Mouse (Mus musculus) small intestine, adult 2 months (tissue): ENCODE data around the gene C2cd3. TPM values are rescaled to one million over a fixed set of nuclear protein-coding genes. Genes with fewer than 3 reads are reported as not detected.
"Not testable (repeated sequence)": the region's sequence is repeated elsewhere in the genome, so short reads cannot be mapped to it uniquely, and the experiment has no call there.

Experiments used
- H3K27ac ChIP-seq: fragments of 200-500 bp; 2 replicates; pipeline ENCODE4 v1.5.1; 2012; ENCODE audit warnings: low read depth, low read length, control low read depth, inconsistent platforms; ENCODE audit not compliant: insufficient read depth
- H3K27me3 ChIP-seq: fragments of 200-500 bp; 2 replicates; pipeline ENCODE4 v1.6.1; 2012; ENCODE audit warnings: mild to moderate bottlenecking, moderate library complexity, low read length, inconsistent platforms; ENCODE audit not compliant: control insufficient read depth, insufficient read depth
- H3K36me3 ChIP-seq: fragments of 200-500 bp; 2 replicates; pipeline ENCODE4 v1.6.1; 2012; ENCODE audit warnings: mild to moderate bottlenecking, low read length, control low read depth, inconsistent platforms; ENCODE audit not compliant: control insufficient read depth, insufficient read depth
- H3K4me1 ChIP-seq: fragments of 200-500 bp; 2 replicates; pipeline ENCODE4 v1.6.1; 2012; ENCODE audit warnings: low read length, inconsistent platforms, mixed read lengths; ENCODE audit not compliant: control insufficient read depth, insufficient read depth, insufficient read length
- H3K4me3 ChIP-seq: fragments of 200-500 bp; 2 replicates; pipeline ENCODE4 v1.5.1; 2012; ENCODE audit warnings: low read depth, mild to moderate bottlenecking, control low read depth, inconsistent platforms, low read length, moderate library complexity
- CTCF ChIP-seq: fragments of 200-500 bp; IDR thresholded peaks from 2 replicates; pipeline ENCODE4 v1.5.1; 2012; ENCODE audit warnings: low read depth, mild to moderate bottlenecking, control low read depth, inconsistent platforms, low read length, moderate library complexity, mixed read lengths; ENCODE audit not compliant: insufficient replicate concordance, insufficient read length; ENCODE audit errors: extremely low read depth
- POLR2A ChIP-seq: fragments of 200-500 bp; IDR thresholded peaks from 2 replicates; pipeline ENCODE4 v1.6.1; 2012; ENCODE audit warnings: low read depth, mild to moderate bottlenecking, control low read depth, inconsistent platforms, low read length, moderate library complexity
- WGBS: fragments of 180-500 bp; shearing (Covaris S2); methylation state at CpG from one replicate; pipeline ENCODE4 v1.1.7; 2018; 5-methylcytosine and 5-hydroxymethylcytosine counted together
- polyA plus RNA-seq: library from polyadenylated mRNA; depleted of rRNA; stranded (reverse); fragments of >200 nt; gene quantifications from 2 replicates; pipeline ENCODE4 v1.2.3, GENCODE M21; 2012

The C2cd3 gene
- polyA plus RNA-seq, 1 experiment = 10.1 TPM

DNA sequence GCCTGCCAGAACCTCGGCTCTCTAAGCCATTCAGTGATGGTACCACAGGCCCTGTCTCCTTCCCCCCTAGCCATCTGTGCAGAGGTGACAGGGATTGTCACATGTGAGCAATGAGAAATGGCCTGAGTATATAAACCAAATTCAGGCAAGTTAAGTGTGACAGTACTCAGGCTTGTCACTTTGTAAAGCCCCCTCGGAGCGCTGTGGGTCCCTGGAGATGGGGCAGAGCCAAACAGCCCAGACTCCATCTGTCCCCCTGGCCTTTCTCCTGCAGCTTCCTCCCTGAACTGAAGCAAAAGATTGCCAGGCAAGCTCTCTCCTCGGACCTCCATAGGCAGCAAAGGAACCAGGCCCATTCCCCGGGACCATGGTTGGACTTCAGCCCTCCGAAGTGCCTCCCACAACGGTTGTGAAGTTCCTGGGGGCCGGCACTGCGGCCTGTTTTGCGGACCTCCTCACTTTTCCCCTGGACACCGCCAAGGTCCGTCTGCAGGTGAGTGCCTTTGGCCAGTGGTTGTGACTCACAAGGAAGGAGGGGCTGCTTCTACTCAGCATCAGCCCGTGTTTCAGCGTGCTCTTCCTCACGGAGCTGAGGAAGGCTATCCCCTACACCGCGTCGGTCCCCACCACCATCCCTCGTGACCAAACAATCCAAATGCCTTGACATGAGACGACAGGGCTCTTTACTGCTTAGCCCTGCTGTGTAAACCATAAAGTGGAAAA lies 107.2 kb downstream of the C2cd3 start:
- no peaks in the 10 kb centered on the region for H3K27me3 ChIP-seq
- no peaks in the 10 kb centered on the region for H3K36me3 ChIP-seq
- no peak for TF ChIP-seq POLR2A
- TF ChIP-seq CTCF = no peak
- H3K4me1 ChIP-seq = peaks cover 5% of the 10 kb centered on the region; the same call in 1 of the 2 replicates
- 75% methylated on average over 20 of the region's 20 CpGs for WGBS
- H3K27ac ChIP-seq = no peak overlapping the region
- H3K4me3 ChIP-seq = no peak overlapping the region

DNA sequence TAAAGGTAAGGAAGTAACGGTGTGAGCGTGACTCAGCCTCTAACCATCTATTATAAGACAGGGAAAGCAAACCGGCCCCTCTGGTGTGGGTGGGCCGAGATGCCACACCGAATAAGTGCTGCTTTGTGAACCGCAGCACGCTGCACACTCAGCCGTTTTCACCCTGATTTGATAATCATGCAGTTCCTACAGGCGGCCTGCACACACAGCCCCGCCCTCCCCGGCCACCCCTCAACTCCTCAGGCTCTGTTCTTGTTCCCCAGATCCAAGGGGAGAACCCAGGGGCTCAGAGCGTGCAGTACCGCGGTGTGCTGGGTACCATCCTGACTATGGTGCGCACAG lies 107.8 kb downstream of the C2cd3 start:
- TF ChIP-seq CTCF (no peak), POLR2A (no peak)
- no peaks in the 10 kb centered on the region for H3K27me3 ChIP-seq
- H3K4me1 ChIP-seq = peaks cover 3% of the 10 kb centered on the region; the same call in 1 of the 2 replicates
- H3K4me3 ChIP-seq = no peak overlapping the region
- no peak overlapping the region for H3K27ac ChIP-seq
- 63% methylated on average over 15 of the region's 15 CpGs for WGBS
- no peaks in the 10 kb centered on the region for H3K36me3 ChIP-seq

DNA sequence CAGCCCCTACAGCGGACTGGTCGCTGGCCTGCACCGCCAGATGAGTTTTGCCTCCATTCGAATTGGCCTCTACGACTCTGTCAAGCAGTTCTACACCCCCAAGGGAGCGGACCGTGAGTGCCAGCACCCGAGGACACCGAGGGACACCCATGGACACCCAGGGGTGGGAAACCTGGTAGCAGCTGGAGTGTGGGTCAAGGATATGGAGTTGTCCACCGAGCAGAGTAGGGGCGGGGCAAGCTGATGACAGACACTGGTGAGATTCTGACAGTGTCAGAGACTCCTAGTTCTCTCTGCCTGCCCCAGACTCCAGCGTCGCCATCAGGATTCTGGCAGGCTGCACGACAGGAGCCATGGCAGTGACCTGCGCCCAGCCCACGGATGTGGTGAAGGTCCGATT lies 108.1 kb downstream of the C2cd3 start:
- Histone ChIP-seq H3K27ac (no peak overlapping the region), H3K4me3 (no peak overlapping the region), H3K36me3 (no peaks in the 10 kb centered on the region), H3K27me3 (no peaks in the 10 kb centered on the region), H3K4me1 (no peaks in the 10 kb centered on the region)
- 88% methylated on average over 17 of the region's 17 CpGs for WGBS
- TF ChIP-seq POLR2A = no peak
- TF ChIP-seq CTCF = no peak

DNA sequence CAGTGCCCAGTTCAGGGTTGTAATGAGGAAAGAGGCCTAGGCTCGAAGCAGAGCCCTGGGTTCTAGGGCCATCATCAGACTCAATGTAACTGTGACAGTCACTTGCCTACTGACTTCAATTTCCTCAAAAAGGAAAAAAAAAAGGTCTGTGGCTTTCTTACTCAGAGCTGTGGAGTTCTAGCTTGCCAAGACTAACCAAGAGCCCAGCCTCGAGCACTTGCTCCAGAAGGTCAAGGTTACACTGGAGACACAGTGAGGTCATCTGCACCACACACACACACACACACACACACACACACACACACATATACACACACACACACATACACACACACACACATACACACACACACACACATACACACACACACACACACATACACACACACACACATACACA lies 110.0 kb downstream of the C2cd3 start:
- not testable (repeated sequence) for H3K4me1 ChIP-seq, H3K27me3 ChIP-seq, H3K4me3 ChIP-seq, H3K27ac ChIP-seq, H3K36me3 ChIP-seq
- WGBS = 70% methylated on average over 2 of the region's 2 CpGs

DNA sequence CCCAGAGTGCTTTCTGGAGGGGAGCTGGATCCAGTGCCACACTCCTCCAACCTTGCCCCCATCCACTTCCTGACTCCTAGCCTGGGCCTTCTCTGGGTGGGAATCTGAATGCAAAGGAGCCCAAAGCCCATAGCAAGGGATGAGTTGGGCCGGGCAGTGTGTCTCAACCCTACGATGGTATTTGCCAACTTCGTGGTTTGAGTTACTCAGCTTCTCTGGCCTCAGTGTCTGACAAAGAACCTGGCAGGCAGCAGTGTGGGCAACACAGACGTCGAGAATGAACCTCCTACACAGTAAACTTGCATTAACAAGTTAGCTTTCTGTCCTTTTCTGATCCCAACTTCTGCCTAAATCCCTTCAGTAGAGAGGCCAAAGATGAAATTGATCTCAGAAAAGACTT lies 112.5 kb downstream of the C2cd3 start:
- no peak overlapping the region for H3K4me3 ChIP-seq
- WGBS = 93% methylated on average over 5 of the region's 5 CpGs
- H3K4me1 ChIP-seq = no peaks in the 10 kb centered on the region
- no peaks in the 10 kb centered on the region for H3K27me3 ChIP-seq
- no peak for TF ChIP-seq CTCF
- TF ChIP-seq POLR2A = no peak
- no peaks in the 10 kb centered on the region for H3K36me3 ChIP-seq
- H3K27ac ChIP-seq = no peak overlapping the region

DNA sequence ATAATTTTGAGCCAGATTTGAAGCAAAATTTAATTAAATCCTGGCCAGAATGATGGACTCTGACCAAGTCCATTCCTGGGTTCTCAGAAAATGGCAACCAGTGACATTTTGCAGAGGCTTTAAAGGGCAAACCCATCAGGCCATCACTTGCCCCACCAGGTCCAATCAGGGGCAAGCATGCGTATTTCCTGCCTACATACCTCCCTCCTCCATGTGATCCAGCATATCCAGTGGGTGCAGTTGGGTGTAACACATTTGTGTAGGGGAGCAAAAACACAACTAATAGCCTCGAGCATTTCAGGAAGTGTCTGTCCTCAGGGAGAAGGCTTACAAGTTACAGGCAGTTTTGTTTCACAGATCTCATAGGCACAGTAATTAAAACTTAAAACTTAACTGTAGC lies 115.3 kb downstream of the C2cd3 start:
- Histone ChIP-seq H3K4me1 (no peaks in the 10 kb centered on the region), H3K4me3 (no peak overlapping the region), H3K27ac (no peak overlapping the region), H3K27me3 (no peaks in the 10 kb centered on the region), H3K36me3 (no peaks in the 10 kb centered on the region)
- TF ChIP-seq POLR2A = no peak
- no peak for TF ChIP-seq CTCF
- 66% methylated on average over 2 of the region's 2 CpGs for WGBS

DNA sequence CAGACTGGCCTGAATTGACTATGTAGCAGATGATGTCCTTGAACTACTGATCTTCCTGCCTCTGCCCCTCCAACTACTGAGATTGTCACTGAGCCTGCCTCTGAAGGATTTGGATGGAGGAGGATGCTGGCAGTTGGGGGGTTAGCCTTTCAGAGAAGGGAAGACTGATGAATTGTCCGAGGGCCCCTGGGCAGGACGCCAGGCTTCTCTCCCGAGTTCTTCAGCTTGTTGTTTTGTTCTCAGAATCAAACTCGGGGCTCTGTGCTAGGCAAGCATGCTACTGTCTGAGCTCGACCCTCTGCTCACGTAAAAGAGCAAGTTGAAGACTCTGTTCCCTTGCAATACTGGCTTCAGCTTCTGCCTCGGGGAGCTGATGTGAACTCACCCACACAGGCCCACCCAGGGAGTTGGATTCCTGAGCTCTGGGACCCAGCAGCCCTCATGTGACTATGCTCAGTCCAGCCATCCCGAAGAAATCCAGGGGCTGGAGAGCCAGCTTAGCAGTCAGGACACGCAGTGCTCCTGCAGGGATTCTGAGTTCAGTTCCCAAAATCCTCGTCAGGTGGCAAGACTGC lies 116.5 kb downstream of the C2cd3 start:
- H3K4me1 ChIP-seq = no peaks in the 10 kb centered on the region
- 57% methylated on average over 10 of the region's 10 CpGs for WGBS
- no peak overlapping the region for H3K4me3 ChIP-seq
- H3K36me3 ChIP-seq = no peaks in the 10 kb centered on the region
- no peak overlapping the region for H3K27ac ChIP-seq
- TF ChIP-seq CTCF (no peak), POLR2A (no peak)
- no peaks in the 10 kb centered on the region for H3K27me3 ChIP-seq
